Mouse (Mus musculus): Measurements from ENCODE around the gene Omt2a.
"Not testable (repeated sequence)": the region's sequence is repeated elsewhere in the genome, so short reads cannot be mapped to it uniquely, and the experiment has no call there.

Omt2a gene

DNA sequence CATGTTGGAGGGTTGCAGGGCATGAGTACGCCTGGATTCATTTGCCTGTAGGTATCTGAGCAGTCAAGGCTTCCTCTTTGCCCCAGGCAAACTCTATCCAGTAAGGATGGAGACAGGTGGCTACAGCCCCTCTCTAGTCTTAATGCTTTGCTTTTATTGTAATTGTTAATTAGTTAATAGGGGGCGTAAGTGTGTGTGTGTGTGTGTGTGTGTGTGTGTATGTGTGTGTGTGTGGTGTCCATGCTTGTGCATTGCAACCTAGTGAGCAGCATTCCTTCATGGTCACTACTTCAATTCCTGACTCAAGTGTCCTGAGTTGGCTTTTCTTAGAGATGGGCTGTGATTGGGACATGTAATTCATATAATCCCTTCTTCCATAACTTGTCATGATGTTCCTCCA lies at the start of gene Omt2a:
Omt2a (minus strand) TSS at position 101 of the 400 bp plus-strand sequence.
- no peak for DNase-seq (ENCODE audit: low spot score)

DNA sequence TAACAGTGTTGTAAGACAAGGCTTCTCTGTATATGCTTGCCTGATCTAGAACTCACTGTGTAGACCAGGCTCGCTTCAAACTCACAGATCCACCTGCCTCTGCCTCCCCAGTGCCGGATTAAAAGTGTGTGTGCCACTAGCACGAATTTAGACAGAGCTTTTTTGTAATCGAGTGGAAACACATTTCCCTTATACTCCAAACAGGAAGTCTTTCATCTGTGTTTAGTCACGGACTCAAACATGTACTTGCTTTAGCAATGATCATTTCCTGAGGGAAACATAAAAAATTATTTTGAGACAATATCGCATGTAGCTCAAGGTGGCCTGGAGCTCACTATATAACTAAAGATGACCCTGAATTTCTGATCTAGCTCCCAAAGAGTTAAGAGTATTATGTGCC lies 48.8 kb upstream of the Omt2a start:
- no peak for DNase-seq (ENCODE audit: low spot score)

DNA sequence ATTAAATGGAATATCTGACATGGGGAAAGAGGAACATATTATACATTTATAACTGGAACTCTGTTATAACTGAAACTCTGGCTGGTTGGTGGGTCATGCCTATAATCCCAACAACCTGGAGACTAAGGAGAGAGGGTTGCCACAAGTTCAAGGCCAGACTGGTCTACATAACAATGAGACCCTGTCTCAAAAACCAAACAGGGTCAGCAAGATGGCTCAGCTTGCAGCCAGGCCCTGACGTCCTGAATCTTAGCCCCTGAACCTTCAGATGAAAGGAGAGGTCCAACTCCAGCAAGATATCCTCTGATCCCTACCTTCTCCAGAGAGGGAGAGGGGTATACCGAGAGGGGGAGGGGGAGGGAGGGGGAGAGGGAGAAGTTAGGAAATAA lies 45.9 kb upstream of the Omt2a start:
- no peak for DNase-seq (ENCODE audit: low spot score)

DNA sequence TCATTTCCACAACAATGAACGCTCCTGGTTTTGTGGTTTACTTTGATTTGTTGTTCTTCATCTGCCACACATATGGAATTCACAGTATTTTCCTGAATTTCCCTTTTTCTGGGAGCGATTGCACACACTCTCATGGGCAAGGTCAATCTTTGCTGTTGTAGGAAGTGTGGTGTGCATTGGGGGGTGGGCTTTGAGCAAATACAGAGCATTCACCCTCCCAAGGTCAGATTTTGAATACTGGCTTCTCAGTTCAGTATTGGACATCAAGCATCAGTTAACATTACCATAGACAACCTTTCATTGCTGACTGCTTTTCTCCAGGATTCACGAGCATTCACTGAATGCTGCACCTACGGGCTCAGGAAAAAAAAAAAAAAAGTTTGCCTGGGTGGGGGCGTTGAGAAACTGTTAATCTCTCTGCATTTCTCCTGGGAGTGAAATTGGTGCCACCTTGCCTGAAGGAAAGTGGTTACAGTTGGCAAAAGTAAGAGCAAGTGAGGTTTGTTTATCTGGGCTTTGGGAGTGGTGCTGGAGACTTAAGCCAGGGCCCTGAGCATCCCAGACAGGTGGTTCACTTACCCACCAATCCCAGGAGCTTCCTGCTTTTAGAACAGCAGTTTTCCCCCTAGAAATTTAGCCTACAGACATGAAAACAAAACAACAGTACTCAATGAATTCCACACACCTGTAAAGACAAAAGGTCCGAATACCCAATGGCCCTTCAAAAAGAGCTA lies 45.3 kb upstream of the Omt2a start:
- DNase-seq (ENCODE audit: low spot score): no peak

DNA sequence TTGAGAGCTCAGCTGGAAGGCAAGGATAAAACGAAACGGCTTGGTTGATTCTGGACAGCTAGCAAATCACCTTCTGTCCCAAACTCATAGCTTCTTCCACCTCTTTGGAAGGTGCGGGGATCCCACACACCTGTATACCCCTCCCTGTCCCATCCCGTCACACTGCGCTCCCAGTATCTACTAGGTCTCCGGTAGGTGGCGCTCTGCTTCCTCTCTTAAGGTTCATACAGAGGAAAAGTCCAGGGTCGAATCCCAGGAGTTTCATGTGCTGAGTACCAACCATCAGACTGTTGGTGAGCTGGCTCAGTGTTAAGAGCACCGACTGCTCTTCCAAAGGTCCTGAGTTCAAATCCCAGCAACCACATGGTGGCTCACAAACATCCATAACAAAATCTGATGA lies 43.5 kb upstream of the Omt2a start:
- DNase-seq (ENCODE audit: low spot score): peak; percentile 54

DNA sequence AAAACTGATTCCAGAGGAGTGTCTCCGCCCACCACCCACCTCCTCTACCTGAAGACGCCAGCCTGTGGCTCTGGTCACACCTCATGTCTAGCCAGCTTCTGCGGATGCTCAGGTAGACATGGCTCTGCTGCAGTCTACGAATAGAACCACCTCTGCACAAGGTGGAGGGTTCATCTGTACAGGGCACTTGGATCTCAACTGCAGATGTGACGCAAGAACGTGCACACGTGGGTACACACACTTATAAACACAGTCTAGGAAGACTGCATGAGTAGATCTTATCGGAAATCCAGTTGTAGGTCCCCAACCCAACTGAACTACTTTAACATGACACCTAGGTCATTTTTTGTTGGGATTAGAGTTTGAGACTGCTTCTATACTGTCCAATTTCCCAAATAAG lies 41.0 kb upstream of the Omt2a start, which contains the start of gene Gsta2:
Gsta2 (minus strand) TSS at position 178 of the 400 bp plus-strand sequence.
- no peak for DNase-seq (ENCODE audit: low spot score)

DNA sequence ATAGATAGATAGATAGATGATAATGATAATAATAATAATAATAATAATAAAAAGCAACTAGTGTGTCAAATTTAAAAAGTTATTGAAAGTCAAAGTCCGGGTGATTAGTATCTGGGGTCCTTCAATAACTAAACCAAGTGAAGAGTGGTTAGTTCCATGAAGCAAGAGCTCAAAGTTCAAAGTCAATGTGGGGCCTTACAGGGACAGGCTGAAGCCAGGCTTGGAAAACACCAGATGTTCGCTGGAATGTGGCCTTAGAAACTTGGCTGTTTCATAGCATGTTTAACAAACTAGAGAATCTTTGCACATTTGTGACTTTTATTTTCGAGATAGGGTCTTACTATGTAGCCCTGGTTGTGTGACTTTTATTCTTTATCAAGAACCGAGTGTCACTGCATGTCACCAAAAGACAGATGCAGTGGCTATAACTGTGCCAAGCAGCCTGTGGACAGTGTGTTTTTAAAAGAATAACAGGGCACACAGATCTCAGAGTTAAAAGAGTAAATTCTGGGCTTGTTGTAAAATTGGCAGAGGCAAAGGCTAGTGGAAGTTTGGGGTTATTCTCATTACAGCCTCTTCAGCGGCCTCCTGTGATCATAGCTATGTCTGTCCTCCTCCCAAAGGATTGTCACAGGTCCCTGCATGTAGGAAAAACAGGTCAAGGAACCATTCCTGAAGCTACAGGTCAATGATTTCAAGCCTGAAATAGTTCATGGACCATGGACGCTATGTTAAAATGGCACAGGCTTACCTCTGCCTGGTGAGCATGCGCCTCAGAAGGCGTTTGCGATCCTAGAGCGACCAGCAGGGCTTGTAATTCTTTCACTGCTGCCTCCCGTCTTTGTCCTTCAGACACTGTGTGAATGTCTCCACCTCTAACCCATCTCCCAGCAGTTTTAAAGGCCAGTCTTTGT lies 40.3 kb upstream of the Omt2a start:
- no peak for DNase-seq (ENCODE audit: low spot score)

DNA sequence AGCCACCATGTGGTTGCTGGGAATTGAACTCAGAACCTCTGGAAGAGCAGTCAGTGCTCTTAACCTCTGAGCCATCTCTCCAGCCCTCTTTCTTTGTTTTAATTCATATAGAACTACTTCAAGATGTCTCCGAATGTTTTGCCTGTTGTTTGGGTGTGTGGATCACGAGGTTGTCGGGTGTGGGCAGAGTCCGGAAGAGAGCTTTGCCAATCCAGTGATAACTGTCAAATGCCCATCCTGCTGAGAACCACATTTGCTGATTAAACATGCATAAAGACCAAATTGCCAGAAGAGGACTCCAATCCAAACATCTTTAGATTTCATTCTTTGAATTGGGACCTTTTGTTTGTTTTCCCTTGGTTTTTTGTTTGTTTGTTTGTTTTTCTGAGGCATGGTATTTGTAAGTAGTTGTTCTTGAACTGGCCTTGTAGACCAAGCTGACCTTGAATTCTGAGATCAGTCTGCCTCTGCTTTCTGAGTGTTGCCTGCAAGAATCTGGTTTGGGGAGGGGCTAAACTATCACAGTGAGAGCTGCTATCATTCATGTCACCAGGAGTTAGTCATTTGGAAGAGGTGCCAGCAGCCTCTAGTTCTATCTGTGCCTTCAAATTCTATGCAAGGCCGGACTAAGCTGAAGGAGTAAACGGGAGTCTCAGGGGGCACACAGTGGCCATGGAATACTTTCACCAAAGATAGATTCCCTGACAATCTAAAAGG lies 37.1 kb upstream of the Omt2a start:
- no peak for DNase-seq (ENCODE audit: low spot score)

DNA sequence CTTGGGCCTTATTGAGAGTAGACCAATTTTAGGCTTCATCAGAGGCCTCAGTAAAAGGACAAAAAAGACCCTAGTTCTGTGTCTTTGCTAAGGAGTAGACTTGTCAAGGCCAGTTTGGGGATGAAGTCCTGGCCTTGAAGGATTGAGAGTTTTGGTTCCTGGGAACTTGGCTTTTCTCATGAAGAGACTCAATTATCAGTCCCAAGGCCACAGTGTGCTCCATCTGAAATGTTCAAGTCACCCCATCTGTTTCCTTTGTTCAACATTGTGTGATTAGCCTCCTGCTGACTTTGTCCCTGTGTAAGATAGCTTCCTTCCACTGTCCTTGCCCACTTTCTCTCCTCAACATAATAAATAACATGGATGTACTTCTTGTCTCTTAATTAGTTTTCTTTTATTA lies 35.4 kb upstream of the Omt2a start:
- DNase-seq (ENCODE audit: low spot score): not testable (repeated sequence)

DNA sequence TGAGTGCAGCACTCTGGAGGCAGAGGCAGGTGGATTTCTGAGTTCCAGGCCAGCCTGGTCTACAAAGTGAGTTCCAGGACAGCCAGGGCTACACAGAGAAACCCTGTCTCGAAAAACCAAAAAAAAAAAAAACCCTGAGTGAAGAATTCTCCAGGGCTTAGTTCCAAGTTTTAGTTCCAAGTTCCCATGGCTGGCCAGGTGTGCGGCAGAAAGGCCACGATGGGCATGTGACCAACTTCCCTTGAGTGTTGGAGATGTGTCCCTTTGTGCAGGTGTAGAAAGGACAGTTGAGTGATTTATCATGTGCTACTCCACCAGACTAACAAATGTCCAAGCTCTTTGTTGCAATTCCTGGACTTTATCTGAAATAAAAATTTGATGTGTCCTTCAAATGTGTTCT lies 34.5 kb upstream of the Omt2a start:
- DNase-seq (ENCODE audit: low spot score): not testable (repeated sequence)

DNA sequence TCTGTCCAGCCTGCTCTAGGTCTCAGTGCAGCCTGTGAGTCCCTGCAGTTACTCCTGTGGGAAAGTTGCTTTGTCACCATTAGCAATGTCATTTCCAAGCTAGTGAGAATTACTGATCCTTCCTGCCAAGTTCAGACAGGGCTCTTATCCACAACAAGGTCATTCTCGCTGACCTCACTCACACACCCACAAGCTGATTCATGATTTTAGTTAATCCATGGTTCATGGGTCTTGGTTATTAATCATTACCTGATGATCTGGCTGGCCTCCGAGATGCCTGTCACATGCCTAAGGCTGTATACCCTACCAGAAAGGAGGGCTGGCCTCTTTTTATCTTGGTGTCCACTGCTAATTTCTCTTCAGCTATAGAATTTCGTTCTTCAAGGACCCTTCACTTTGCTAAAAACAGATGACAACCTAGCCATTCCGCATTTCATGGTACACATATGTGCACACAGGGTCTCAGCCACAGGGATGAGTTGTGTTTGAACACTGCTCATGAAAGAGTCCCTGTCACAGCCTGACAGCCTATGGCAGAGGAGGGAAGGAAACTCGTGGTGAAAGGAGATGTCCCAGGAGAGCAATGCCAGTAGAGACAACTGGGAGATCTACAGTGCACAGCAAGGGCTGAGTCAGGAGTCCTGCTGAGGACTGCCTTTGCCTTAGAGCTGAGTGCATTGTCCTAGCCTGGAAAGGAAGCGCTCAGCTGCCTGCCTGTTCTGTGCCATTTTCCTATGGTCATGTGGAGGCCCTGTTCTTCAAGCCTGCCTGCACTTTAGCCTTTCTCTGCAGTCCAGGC lies 33.8 kb upstream of the Omt2a start:
- not testable (repeated sequence) for DNase-seq (ENCODE audit: low spot score)

DNA sequence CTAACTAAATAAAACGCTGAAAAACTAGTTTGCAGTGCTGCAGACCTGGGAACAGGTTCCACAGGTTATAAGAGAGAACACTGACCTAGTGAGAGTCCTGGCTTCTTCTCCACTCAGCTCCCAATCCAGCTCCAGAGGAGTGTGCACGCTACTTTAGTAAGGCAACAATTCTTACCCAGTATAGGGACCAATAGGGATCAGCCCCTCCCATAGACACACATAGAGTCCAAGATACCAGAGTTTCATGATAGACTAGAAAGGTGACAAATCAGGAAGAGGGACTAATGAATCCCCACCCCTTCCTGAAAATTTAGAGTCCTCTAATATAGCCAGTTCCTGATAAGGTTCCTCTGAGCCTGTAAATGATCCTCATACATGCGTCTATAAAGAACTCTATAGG lies 32.4 kb upstream of the Omt2a start:
- DNase-seq (ENCODE audit: low spot score): no peak

DNA sequence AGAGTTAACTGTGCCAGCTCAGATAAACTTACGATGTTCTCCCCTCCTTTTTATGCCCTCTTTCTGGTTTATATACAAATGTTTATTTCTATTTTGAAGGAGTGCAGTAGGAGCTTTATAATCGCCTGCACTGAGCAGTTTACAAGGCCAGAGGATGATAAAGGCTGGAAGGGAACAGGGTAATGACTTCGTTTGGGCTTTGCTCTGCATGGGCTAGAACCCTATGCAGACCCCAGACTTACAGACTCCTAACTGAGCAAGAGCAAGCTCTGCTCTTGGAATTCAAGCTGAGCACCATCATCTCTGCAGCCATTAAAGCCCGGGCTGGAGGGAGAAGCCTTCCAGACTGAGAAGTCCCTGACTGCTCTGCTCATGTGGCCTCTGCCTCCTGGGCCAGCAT lies 30.6 kb upstream of the Omt2a start:
- not testable (repeated sequence) for DNase-seq (ENCODE audit: low spot score)

DNA sequence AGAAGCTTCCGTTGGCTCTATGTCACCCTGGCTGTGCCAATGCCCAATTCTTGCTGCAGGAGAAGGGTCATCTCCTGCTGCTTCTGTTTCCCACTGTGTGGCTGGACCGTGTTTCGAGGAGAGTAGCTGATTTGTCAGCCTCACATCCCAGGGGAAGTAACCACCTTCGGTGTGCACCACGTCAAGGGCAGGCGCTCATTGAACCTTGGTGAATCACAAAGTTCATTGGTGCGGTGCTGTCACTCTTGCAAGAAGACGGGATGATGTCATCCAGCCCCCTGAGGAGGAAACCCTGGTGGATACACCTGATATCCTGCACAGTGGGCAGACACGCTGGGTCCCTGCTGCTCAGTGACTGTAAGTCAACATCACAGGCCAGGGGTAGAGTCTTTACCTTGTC lies 28.5 kb upstream of the Omt2a start:
- DNase-seq (ENCODE audit: low spot score): not testable (repeated sequence)

DNA sequence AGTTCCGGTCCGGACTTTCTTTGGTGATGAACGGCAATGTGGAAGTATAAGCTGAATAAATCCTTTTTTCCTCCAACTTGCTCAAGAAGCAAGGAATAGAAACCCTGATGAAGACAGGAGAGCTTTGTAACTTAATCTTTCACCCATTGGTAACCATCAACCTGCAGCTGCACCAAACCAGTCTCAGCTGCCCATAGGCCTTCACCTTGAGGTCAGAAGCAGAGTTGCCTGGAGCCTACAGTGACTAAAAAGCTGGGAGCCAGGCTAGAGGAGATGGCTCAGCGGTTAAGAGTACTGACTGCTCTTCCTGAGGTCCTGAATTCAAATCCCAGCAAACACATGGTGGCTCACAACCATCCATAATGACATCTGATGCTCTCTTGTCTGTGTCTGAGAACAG lies 27.9 kb upstream of the Omt2a start:
- DNase-seq (ENCODE audit: low spot score): not testable (repeated sequence)

DNA sequence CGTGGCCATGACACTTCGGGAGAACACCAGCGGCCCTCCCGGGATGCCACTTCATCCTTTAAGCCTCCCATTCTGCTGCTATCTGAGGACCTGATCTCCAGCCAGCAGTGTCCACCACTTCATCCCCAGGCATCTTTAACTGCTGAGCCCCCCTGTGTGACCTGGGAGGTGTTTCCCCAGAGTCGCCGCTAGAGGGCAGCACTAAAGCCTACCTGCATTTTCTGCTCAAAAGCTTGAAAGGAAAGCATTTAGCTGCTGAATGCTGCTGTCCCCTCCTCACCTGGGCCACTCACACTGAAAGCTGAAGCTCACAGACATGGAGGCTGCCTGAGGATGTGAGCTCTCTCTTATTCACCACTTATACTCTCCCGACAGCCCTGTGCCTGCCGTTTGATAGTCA lies 25.7 kb upstream of the Omt2a start:
- DNase-seq (ENCODE audit: low spot score): peak; percentile 14

DNA sequence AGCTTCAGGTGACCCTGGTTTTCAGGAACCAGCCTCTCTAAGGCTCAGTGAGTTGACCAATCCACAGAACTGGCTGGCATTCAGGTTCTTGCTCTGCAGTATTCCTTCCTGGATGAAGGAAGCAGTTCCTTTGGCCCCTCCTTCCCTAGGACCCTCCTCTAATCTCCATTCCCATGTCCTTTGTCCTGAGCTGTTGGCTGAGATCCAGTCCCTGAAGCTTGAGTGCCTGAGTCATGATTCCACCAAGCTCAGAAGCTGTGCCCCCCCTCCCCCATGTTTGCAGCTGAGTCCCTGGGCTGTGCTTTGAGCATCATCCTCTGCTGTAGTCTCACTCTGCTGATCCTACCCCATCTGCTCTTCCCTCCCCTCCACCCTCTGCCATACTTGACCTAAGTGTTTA lies 22.5 kb upstream of the Omt2a start:
- not testable (repeated sequence) for DNase-seq (ENCODE audit: low spot score)

DNA sequence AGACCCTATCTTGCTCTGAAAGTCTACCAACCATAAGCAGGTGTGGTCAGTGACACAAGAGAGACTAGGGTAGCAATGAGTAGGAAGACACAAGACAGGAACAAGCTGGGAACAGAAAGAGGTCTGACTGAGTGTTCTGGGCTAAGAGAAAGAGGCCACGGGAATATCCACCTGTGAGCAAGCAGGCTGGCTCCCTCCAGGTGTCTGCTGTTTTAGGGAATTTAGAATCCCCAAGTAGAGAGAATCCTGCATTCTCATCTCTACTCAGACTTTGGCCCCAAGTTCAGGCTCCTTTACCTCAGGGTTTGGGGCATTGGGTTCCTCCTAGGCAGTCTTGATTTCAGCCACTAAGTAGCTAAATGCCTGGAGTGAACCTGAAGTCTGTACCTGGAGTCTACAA lies 12.7 kb upstream of the Omt2a start, which contains the start of gene Omt2b:
Omt2b (plus strand) TSS at position 301 of the 400 bp plus-strand sequence.
- DNase-seq (ENCODE audit: low spot score): not testable (repeated sequence)

DNA sequence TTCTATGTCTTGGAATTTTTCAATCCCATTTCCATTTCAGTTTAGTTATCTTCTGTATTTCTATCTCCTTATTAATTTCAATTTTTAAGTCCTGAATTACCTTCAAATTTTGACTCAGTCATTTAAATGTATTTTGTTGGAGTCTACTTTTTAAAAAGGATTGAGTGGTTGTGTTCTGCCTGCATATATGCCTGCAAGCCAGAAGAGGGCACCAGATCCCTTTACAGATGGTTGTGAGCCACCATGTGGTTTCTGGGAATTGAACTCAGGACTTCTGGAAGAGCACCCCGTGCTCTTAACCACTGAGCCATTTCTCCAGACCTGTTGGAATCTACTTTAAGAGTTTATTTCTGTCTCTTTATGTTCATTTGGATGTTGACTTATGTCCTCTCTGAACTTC lies 4.9 kb upstream of the Omt2a start:
- DNase-seq (ENCODE audit: low spot score): no peak

DNA sequence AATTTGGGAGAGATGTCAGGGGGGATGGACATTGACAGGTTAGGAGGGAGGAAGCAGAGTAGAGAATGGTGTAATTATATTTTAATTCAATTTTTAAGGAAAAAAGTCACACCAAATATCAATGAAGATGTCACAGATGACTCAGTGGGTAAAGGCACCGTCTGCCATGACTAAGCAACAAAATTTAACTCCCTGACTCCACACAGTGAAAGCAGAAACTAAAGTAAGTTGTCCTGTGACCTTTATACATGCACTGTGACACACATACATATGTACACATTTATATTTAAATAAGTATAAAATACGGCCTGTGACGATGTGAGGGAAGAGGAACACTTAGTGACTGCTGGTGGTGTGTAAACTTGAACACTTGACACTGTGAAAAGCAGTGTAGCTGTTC lies 6.5 kb downstream of the Omt2a start:
- not testable (repeated sequence) for DNase-seq (ENCODE audit: low spot score)

DNA sequence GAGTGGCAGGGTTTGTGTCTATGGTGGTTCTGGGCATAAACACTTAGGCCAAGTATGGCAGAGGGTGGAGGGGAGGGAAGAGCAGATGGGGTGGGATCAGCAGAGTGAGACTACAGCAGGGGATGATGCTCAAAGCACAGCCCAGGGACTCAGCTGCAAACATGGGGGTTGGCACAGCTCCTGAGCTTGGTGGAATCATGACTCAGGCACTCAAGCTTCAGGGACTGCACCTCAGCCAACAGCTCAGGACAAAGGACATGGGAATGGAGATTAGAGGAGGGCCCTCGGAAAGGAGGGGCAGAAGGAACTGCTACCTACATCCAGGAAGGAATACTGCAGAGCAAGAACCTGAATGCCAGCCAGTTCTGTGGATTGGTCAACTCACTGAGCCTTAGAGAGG lies 15.5 kb downstream of the Omt2a start:
- not testable (repeated sequence) for DNase-seq (ENCODE audit: low spot score)

DNA sequence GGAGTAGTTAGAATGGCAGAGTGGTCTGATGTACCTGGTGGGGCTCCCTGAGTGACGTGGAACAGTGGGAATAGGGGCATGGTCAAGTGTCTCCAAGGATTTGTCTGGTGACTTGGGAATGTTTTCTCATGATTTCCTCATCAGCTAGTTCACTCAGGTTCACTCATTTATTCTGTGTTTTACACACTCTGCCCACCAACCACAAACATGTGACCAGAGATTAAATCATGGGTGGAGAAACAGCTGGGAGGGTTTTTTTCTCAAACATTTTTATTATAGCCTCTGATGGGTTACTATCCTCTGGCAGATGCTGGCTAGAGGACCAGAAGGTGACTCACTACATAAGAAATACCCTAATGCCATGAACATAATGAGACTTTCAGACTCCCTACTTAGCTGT lies 16.4 kb downstream of the Omt2a start:
- no peak for DNase-seq (ENCODE audit: low spot score)
